Mouse (Mus musculus): ENCODE data around the gene Strip2. TPM values are rescaled to one million over a fixed set of nuclear protein-coding genes. Genes with fewer than 3 reads are reported as not detected.

The Strip2 gene
- 1.4 and 1.6 TPM in 2 replicates for polyA plus RNA-seq (2015; fragmentation: Nextera tagmentation; extraction: Ambion mirVana)

DNA sequence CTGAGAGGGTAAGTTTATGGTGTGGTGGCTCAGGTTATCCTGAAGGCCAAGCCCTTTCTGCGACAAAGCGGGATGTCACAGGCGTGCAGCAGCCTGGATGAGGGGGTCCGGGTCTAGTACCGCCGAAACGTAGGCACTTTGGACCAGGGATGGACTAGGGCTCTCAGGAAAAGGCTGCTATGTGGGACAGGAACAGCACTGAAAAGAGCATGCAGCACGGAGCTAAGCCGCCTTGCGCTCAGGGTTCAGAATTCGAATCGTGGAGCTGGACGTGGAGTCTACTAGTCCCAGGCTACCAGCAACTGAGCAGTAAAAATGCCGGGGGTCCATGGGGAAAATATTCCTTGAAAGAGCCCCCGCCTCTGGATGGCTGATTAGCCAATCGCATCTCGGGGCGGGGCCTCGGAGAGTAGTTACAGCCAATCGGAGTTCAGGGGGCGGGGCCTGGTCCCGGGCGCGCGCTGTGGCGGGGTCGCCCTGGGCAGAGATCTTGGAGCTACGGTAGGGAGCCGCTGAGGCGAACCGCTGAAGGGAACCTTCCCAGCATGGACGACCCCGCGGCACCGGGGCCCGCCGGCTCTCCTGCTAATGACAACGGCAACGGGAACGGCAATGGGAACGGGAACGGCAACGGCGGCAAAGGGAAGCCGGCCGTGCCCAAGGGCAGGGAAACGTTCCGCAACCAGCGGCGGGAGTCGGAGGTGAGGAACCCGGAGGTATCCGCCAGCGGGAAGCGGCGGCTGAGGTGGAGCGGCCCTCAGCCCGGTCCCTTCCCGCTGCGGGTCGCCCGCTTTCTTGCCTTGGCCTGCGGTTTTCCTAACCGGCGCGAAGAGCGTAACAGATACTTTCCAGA is at the start of gene Strip2:
TSS of gene Strip2 (plus strand) at position 483 of the 853 bp plus-strand sequence.
- peaks cover 9% of the 10 kb centered on the region for H3K4me1 ChIP-seq (replicated peaks)
- H3K9ac ChIP-seq (replicated peaks) = peak within 1 kb of the TSS; percentile 64
- peak within 1 kb of the TSS; percentile 66 for H3K4me3 ChIP-seq (replicated peaks)
- peak within 1 kb of the TSS; percentile 88 for H3K4me2 ChIP-seq (replicated peaks)
- H3K27ac ChIP-seq = no peak within 1 kb of the TSS
- H3K36me3 ChIP-seq = no peaks in the 10 kb centered on the region
- H3K9me3 ChIP-seq = no peaks in the 10 kb centered on the region
- WGBS = under 1% methylated on average over 67 of the region's 67 CpGs
- ATAC-seq = peak; percentile 99
- H3K27me3 ChIP-seq = peaks cover 35% of the 10 kb centered on the region

DNA sequence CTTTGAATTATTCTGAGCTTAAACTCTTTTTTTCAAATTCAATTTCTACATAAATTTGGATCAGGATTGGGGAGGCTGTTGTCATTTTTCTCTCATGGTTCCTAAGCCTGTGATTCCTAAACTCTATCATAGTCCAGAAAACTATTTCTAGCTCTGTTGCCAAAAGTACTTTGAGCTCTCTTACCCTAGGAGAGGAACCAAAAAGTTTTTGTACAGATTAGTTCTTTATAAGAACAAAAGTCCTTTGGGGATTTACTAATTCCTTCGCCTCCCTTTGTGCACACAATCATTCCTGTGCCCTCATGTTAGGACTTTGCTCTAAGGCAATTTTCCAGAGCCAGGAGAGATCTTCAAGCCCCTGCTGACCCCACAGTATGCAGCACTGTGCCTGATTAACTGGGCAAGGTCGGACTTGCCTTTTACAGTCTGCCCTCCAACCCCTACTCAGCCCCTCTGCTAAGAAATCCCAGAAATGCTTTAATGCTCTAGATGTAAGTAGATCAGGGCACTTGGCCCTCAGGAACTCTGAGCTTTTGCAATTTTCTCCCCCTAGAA is 48.4 kb upstream of the Strip2 start:
- no peaks in the 10 kb centered on the region for H3K9me3 ChIP-seq
- 54% methylated on average over 2 of the region's 2 CpGs for WGBS

DNA sequence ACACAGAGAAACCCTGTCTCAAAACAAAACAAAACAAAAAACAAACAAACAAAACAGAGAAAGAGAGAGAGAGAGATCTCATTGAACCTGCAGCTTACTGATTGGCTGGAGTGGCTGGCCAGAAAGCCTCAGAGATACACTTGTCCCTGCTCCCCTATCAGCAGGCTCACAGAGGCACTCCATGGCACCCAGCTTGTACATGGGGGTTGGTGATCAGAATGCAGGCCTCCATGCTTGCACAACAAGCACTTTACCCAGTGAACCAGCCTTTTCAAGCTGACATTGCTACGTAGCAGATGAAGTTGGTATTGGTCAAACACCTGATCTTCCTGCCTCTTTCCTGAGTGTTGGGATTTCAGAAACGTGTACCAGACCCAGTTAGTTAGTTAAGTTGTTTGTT is 43.2 kb upstream of the Strip2 start:
- H3K4me2 ChIP-seq (replicated peaks) = no peak overlapping the region
- WGBS = 80% methylated on average over 2 of the region's 2 CpGs
- no peak for ATAC-seq
- H3K36me3 ChIP-seq = 0 out of 2 replicates have a peak, but pooled peaks cover 10% of the 10 kb centered on the region
- H3K4me1 ChIP-seq (replicated peaks) = 0 out of 2 replicates have a peak, but pooled peaks cover 6% of the 10 kb centered on the region
- no peak overlapping the region for H3K27ac ChIP-seq
- H3K27me3 ChIP-seq = no peaks in the 10 kb centered on the region
- H3K9me3 ChIP-seq = no peaks in the 10 kb centered on the region
- no peak overlapping the region for H3K4me3 ChIP-seq (replicated peaks)
- no peak overlapping the region for H3K9ac ChIP-seq (replicated peaks)

More for the DNA sequence above, 48.4 kb upstream of the Strip2 start:
- Histone ChIP-seq H3K4me3 (replicated peaks) (no peak overlapping the region), H3K4me1 (replicated peaks) (0 out of 2 replicates have a peak, but pooled peaks cover 6% of the 10 kb centered on the region), H3K27ac (no peak overlapping the region), H3K4me2 (replicated peaks) (no peak overlapping the region), H3K36me3 (0 out of 2 replicates have a peak, but pooled peaks cover 7% of the 10 kb centered on the region), H3K27me3 (no peaks in the 10 kb centered on the region), H3K9ac (replicated peaks) (no peak overlapping the region)
- ATAC-seq = no peak

DNA sequence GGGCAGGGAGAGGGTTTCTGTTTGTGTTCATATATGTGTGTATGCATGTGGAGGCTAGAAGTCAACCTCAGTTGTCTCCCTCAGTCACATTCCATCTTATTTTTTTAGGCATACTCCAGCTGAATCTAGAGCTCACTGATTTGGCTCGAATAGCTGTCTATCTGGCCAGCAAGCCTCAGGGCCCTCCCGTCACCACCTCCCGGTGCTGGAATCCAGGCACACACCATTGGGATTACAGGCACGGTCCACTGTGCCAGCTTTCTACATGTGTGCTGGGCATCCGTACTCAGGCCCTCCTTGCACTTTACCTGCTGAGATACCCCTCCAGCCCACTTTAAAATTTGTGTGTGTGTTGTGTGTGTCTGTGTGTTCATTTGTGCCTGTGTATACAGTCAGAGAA is 41.2 kb upstream of the Strip2 start:
- no peak overlapping the region for H3K4me2 ChIP-seq (replicated peaks)
- H3K27me3 ChIP-seq = no peaks in the 10 kb centered on the region
- H3K27ac ChIP-seq = no peak overlapping the region
- H3K9ac ChIP-seq (replicated peaks) = no peak overlapping the region
- WGBS = 88% methylated on average over 5 of the region's 5 CpGs
- H3K36me3 ChIP-seq = peaks cover 19% of the 10 kb centered on the region; the same call in 1 of the 2 replicates
- ATAC-seq = no peak
- H3K4me1 ChIP-seq (replicated peaks) = 0 out of 2 replicates have a peak, but pooled peaks cover 2% of the 10 kb centered on the region
- no peaks in the 10 kb centered on the region for H3K9me3 ChIP-seq
- H3K4me3 ChIP-seq (replicated peaks) = no peak overlapping the region

DNA sequence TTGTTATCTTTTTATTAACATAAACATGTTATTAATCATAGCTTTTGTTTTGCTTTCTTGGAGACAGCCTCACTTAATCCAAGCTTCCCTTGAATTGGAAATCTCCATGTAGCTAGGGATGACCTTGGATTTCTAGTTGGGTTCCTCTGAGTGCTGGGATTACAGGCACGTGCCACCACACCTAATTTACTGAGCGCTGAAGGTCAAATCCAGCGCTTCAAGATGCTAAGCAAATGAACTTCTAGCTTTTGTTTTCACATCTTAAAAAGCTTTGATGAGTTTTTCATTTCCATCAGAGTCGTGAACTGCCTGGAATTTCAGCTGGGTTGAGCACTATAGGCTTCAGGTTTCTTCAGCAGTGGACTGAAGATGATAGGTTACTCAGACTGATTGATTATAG is 40.0 kb upstream of the Strip2 start:
- WGBS = 82% methylated on average over 4 of the region's 4 CpGs

DNA sequence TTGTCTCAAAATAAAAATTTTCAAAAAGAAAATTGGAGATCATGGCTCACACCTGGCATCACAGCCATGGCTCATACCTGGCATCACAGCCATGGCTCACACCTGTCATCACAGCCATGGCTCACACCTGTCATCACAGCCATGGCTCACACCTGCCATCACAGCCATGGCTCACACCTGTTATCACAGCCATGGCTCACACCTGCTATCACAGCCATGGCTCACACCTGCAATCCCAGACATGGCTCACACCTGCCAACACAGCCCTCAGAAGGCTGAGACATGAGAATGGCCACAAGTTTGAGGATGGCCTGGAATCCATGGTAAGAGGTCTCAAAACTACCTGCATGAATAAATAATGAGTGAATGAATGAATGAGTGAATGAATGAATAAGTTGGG is 37.2 kb upstream of the Strip2 start:
- Histone ChIP-seq H3K27me3 (no peaks in the 10 kb centered on the region), H3K27ac (no peak overlapping the region), H3K4me2 (replicated peaks) (no peak overlapping the region), H3K9me3 (no peaks in the 10 kb centered on the region), H3K36me3 (peaks cover 15% of the 10 kb centered on the region; the same call in 1 of the 2 replicates), H3K4me1 (replicated peaks) (no peaks in the 10 kb centered on the region), H3K4me3 (replicated peaks) (no peak overlapping the region), H3K9ac (replicated peaks) (no peak overlapping the region)
- no peak for ATAC-seq

More for the DNA sequence above, 40.0 kb upstream of the Strip2 start:
- H3K27me3 ChIP-seq = no peaks in the 10 kb centered on the region
- peaks cover 15% of the 10 kb centered on the region; the same call in 1 of the 2 replicates for H3K36me3 ChIP-seq
- H3K9ac ChIP-seq (replicated peaks) = no peak overlapping the region
- H3K4me1 ChIP-seq (replicated peaks) = no peaks in the 10 kb centered on the region
- no peak overlapping the region for H3K4me3 ChIP-seq (replicated peaks)
- ATAC-seq = no peak
- no peaks in the 10 kb centered on the region for H3K9me3 ChIP-seq
- H3K4me2 ChIP-seq (replicated peaks) = no peak overlapping the region
- no peak overlapping the region for H3K27ac ChIP-seq

DNA sequence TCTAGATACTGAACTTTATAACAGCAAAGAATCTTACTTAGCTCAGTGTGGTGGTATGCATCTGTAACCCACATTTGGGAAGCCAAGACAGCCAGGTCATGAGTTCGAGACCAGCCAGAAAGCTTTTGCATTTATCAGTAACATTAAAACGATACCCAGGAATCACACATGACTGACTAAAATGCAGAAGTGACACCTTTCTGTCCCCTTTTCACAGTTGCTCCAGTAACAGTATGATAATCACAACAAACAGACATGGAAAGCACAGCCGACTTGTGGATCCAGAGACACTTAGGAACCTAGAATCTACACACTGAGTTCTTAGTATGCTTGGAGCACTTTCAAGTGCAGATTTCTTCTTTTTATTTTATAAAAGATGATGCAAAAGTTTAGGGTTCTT is 36.0 kb upstream of the Strip2 start:
- Histone ChIP-seq H3K4me3 (replicated peaks) (no peak overlapping the region), H3K27ac (no peak overlapping the region), H3K27me3 (no peaks in the 10 kb centered on the region), H3K4me1 (replicated peaks) (no peaks in the 10 kb centered on the region), H3K4me2 (replicated peaks) (no peak overlapping the region), H3K9me3 (no peaks in the 10 kb centered on the region), H3K36me3 (peaks cover 18% of the 10 kb centered on the region), H3K9ac (replicated peaks) (no peak overlapping the region)
- WGBS = 93% methylated on average over 3 of the region's 3 CpGs
- ATAC-seq = no peak

DNA sequence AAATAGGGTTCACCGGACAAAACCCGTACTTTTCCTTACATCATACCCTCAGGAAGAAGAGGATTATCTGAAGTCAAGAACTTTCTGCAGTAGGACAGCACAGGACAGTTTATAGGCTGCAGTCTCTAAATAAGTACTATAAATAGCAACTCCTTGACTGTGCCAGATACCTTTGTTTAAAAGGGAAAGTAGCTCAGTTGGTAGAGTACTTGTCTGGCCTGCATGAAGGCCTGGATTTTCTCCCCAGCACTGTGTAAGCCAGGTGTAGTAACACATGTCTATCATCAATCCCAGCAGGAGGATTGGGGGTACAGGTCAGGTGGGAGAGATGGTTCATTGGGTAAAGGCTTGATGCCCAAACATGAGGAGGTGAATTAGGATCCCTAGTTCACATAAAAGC is 34.9 kb upstream of the Strip2 start:
- Histone ChIP-seq H3K4me3 (replicated peaks) (no peak overlapping the region), H3K4me2 (replicated peaks) (no peak overlapping the region), H3K36me3 (peaks cover 25% of the 10 kb centered on the region), H3K4me1 (replicated peaks) (no peaks in the 10 kb centered on the region), H3K27me3 (no peaks in the 10 kb centered on the region), H3K9ac (replicated peaks) (no peak overlapping the region), H3K9me3 (no peaks in the 10 kb centered on the region), H3K27ac (no peak overlapping the region)
- WGBS = 95% methylated on average over 2 of the region's 2 CpGs
- ATAC-seq = no peak

DNA sequence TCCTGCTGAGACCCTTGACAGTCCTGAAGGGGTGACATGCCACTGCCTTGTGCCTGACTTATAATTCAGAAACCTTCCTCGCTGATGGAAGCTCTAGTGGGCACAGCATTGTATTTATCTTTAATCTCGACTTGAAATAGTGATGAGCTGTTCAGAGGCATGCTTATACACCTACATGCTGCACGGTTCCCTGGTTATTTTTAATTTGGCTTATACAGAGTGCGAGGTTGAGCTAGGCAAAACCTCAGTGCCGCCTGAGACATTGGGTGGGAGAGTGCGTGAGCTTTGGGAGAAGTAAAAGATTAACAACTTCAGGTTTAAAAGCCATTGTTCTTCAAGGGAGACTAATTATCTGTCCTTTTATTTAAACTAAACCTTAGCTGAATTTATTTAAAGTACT is 33.9 kb upstream of the Strip2 start:
- no peak overlapping the region for H3K27ac ChIP-seq
- no peak for ATAC-seq
- no peak overlapping the region for H3K4me2 ChIP-seq (replicated peaks)
- 80% methylated on average over 6 of the region's 6 CpGs for WGBS
- no peaks in the 10 kb centered on the region for H3K4me1 ChIP-seq (replicated peaks)
- no peaks in the 10 kb centered on the region for H3K27me3 ChIP-seq
- H3K36me3 ChIP-seq = peaks cover 25% of the 10 kb centered on the region
- no peaks in the 10 kb centered on the region for H3K9me3 ChIP-seq
- no peak overlapping the region for H3K9ac ChIP-seq (replicated peaks)
- no peak overlapping the region for H3K4me3 ChIP-seq (replicated peaks)

DNA sequence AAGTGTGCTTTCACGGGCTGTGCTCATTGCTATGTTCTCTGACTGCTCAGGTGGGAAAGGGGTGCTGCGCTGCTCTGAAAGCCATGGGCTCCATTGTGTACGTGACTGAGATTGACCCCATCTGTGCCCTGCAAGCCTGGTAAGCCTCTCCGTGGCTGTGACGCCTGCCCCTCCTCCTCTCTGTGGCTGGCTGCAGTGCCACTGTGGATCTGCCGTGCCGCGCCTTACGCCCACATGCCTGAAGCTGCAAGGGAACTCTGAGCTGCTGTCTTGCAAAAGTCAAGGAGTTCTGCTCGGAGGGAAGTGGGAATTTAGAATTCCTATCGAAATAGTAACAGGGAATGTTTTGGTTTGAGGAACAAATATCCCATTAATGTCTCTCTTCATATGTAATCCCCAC is 25.7 kb upstream of the Strip2 start:
- Histone ChIP-seq H3K9me3 (no peaks in the 10 kb centered on the region), H3K36me3 (peaks cover 9% of the 10 kb centered on the region), H3K9ac (replicated peaks) (no peak overlapping the region), H3K4me1 (replicated peaks) (no peaks in the 10 kb centered on the region), H3K4me3 (replicated peaks) (no peak overlapping the region), H3K27ac (no peak overlapping the region), H3K27me3 (no peaks in the 10 kb centered on the region), H3K4me2 (replicated peaks) (no peak overlapping the region)
- ATAC-seq = no peak
- 68% methylated on average over 11 of the region's 11 CpGs for WGBS

DNA sequence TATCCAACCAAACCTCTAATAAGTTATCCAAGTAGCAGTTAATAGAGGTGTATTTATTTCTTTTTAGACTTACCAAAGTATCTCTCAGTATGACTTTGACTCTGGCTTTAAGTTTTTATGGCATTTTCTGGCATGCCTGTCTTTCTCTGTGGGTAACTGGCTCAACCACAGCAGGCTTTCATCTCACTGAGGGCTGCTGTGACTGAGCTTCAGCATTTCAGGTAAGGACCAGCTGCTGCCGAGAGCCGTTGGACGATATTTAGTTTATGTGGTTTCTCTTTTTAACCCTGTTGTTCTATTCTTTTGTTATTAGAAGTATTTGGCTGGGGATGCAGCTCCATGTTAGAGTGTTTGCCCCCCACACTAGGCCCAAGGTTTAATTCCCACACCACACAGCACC is 19.8 kb upstream of the Strip2 start:
- H3K4me3 ChIP-seq (replicated peaks) = no peak overlapping the region
- H3K27ac ChIP-seq = no peak overlapping the region
- WGBS = 90% methylated on average over 3 of the region's 3 CpGs
- H3K9ac ChIP-seq (replicated peaks) = no peak overlapping the region
- H3K36me3 ChIP-seq = peaks cover 22% of the 10 kb centered on the region
- no peak overlapping the region for H3K4me2 ChIP-seq (replicated peaks)
- ATAC-seq = no peak
- no peaks in the 10 kb centered on the region for H3K27me3 ChIP-seq
- H3K9me3 ChIP-seq = no peaks in the 10 kb centered on the region
- H3K4me1 ChIP-seq (replicated peaks) = no peaks in the 10 kb centered on the region

DNA sequence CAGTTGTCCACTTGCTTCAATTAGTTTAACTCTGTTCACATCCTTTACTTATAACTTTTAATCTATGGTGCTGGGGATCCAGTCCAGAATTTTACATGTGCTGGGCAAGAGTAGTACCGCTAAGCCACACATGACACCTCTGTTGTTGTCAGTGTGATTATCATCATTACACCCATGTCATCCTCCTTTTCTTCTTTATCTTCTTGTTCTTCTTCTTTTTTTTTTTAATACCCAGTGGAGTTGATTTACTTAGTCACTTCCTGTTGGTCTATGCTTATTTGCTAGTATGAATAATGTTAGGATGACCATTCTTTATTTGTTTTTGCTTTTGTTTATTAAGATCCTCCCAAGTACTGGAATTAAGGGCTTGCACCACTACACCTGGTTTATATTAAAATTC is 15.4 kb upstream of the Strip2 start:
- WGBS = 87% methylated on average over 1 of the region's 1 CpGs
- Histone ChIP-seq H3K9ac (replicated peaks) (no peak overlapping the region), H3K27me3 (no peaks in the 10 kb centered on the region), H3K4me3 (replicated peaks) (no peak overlapping the region), H3K4me1 (replicated peaks) (no peaks in the 10 kb centered on the region), H3K9me3 (no peaks in the 10 kb centered on the region), H3K36me3 (peaks cover 31% of the 10 kb centered on the region), H3K4me2 (replicated peaks) (no peak overlapping the region), H3K27ac (no peak overlapping the region)
- ATAC-seq = no peak

Measured in midbrain, embryonic 13.5 days (tissue).